Mouse (Mus musculus): ENCODE measurements around the gene Iqcf5. TPM values are rescaled to one million over a fixed set of nuclear protein-coding genes. Genes with fewer than 3 reads are reported as not detected.

Gene Iqcf5
- polyA plus RNA-seq, 1 experiment from 2014 or later: not detected

GRCm38 (mm10) chr9:106519909-106520308 lies 5.5 kb downstream of the Iqcf5 start:
- Histone ChIP-seq H3K4me3 (ENCODE audit: low read length) (no peak overlapping the region), H3K9me3 (replicated peaks; ENCODE audit: control insufficient read depth, low read length) (no peaks in the 10 kb centered on the region), H3K27ac (ENCODE audit: low read length) (no peak overlapping the region), H3K9ac (ENCODE audit: low read length) (no peak overlapping the region), H3K4me2 (ENCODE audit: low read depth, low read length) (no peak overlapping the region), H3K4me1 (ENCODE audit: control insufficient read depth, insufficient read depth, low read length) (no peaks in the 10 kb centered on the region), H3K27me3 (ENCODE audit: control insufficient read depth, insufficient read depth, low read length) (no peaks in the 10 kb centered on the region), H3K36me3 (ENCODE audit: control insufficient read depth, insufficient read depth) (no peaks in the 10 kb centered on the region)
- WGBS: 61% methylated on average over 8 of the region's 8 CpGs
- ATAC-seq (replicated peaks; ENCODE audit: extremely low read depth, insufficient read depth, low FRiP score): no peak

- no peak for ATAC-seq (replicated peaks; ENCODE audit: extremely low read depth, insufficient read depth, low FRiP score)
- no peak overlapping the region for H3K4me2 ChIP-seq (ENCODE audit: low read depth, low read length)
- no peaks in the 10 kb centered on the region for H3K9me3 ChIP-seq (replicated peaks; ENCODE audit: control insufficient read depth, low read length)
- 32% methylated on average over 3 of the region's 3 CpGs for WGBS
- H3K4me1 ChIP-seq (ENCODE audit: control insufficient read depth, insufficient read depth, low read length): no peaks in the 10 kb centered on the region
- H3K36me3 ChIP-seq (ENCODE audit: control insufficient read depth, insufficient read depth): no peaks in the 10 kb centered on the region
- H3K9ac ChIP-seq (ENCODE audit: low read length): no peak overlapping the region
- H3K4me3 ChIP-seq (ENCODE audit: low read length): no peak overlapping the region
- no peak overlapping the region for H3K27ac ChIP-seq (ENCODE audit: low read length)
- H3K27me3 ChIP-seq (ENCODE audit: control insufficient read depth, insufficient read depth, low read length): no peaks in the 10 kb centered on the region
These were observed 17.5 kb downstream of the Iqcf5 start for GRCm38 (mm10) chr9:106531833-106532232.

- H3K36me3 ChIP-seq (ENCODE audit: control insufficient read depth, insufficient read depth): no peaks in the 10 kb centered on the region
- H3K4me1 ChIP-seq (ENCODE audit: control insufficient read depth, insufficient read depth, low read length): no peaks in the 10 kb centered on the region
- H3K4me2 ChIP-seq (ENCODE audit: low read depth, low read length): no peak overlapping the region
- no peak overlapping the region for H3K27ac ChIP-seq (ENCODE audit: low read length)
- H3K27me3 ChIP-seq (ENCODE audit: control insufficient read depth, insufficient read depth, low read length): no peaks in the 10 kb centered on the region
- no peak overlapping the region for H3K9ac ChIP-seq (ENCODE audit: low read length)
- 84% methylated on average over 7 of the region's 7 CpGs for WGBS
- no peak for ATAC-seq (replicated peaks; ENCODE audit: extremely low read depth, insufficient read depth, low FRiP score)
- H3K4me3 ChIP-seq (ENCODE audit: low read length): no peak overlapping the region
- no peaks in the 10 kb centered on the region for H3K9me3 ChIP-seq (replicated peaks; ENCODE audit: control insufficient read depth, low read length)
These were observed 19.9 kb downstream of the Iqcf5 start for GRCm38 (mm10) chr9:106534296-106534695.

- Histone ChIP-seq H3K4me1 (ENCODE audit: control insufficient read depth, insufficient read depth, low read length) (no peaks in the 10 kb centered on the region), H3K27me3 (ENCODE audit: control insufficient read depth, insufficient read depth, low read length) (no peaks in the 10 kb centered on the region), H3K27ac (ENCODE audit: low read length) (no peak overlapping the region), H3K4me2 (ENCODE audit: low read depth, low read length) (no peak overlapping the region), H3K4me3 (ENCODE audit: low read length) (no peak overlapping the region), H3K9ac (ENCODE audit: low read length) (no peak overlapping the region), H3K36me3 (ENCODE audit: control insufficient read depth, insufficient read depth) (no peaks in the 10 kb centered on the region), H3K9me3 (replicated peaks; ENCODE audit: control insufficient read depth, low read length) (no peaks in the 10 kb centered on the region)
- ATAC-seq (replicated peaks; ENCODE audit: extremely low read depth, insufficient read depth, low FRiP score): no peak
- WGBS: 80% methylated on average over 11 of the region's 11 CpGs
These were observed 20.6 kb downstream of the Iqcf5 start for GRCm38 (mm10) chr9:106534975-106535374.

DNA sequence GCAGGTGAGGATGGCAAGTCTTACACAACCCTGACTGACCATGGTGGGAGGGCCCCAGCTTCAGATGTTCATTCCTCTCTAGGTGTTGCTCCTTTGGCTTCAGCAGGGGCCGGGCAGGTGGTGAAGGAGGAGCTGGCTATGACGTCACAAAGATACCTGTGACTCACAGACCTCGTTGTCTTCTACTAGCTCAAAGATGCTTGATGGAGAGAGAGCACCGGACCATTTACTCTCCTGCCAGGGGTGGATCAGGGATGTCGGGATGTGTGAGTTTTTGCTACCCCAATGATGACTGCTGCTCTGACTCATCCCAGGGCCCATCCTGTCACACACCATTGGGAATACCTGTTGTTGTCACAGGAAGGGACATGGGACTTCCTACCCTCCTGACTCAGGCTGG lies 47.2 kb downstream of the Iqcf5 start, which contains the start of gene Iqcf3:
Iqcf3 (minus strand) TSS at position 101 of the 400 bp plus-strand sequence.
- Histone ChIP-seq H3K27me3 (ENCODE audit: control insufficient read depth, insufficient read depth, low read length) (no peaks in the 10 kb centered on the region), H3K4me3 (ENCODE audit: low read length) (no peak within 1 kb of the TSS), H3K9ac (ENCODE audit: low read length) (no peak within 1 kb of the TSS), H3K4me1 (ENCODE audit: control insufficient read depth, insufficient read depth, low read length) (no peaks in the 10 kb centered on the region), H3K27ac (ENCODE audit: low read length) (no peak within 1 kb of the TSS), H3K36me3 (ENCODE audit: control insufficient read depth, insufficient read depth) (no peaks in the 10 kb centered on the region), H3K4me2 (ENCODE audit: low read depth, low read length) (no peak within 1 kb of the TSS), H3K9me3 (replicated peaks; ENCODE audit: control insufficient read depth, low read length) (no peaks in the 10 kb centered on the region)
- no peak for ATAC-seq (replicated peaks; ENCODE audit: extremely low read depth, insufficient read depth, low FRiP score)
- 85% methylated on average over 5 of the region's 5 CpGs for WGBS

DNA sequence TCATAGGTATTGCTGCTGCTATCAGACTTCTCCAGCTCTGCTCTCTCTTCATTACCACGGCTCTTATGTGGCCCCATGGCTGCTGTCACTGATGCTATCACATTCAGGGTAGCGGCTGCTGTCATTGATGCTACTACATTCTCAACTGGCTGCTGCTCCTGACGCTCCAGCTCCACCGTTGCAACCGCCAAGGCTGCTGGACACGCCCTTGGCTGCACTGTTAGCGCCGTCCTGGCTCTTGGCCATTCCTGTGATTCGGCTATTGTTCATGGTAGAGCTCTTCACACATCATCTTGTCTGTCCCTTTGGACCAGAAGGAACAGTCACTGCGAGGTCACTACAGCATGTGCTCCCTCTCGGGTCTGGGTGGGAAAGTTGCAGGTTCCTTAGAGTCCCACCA lies 47.9 kb downstream of the Iqcf5 start:
- no peaks in the 10 kb centered on the region for H3K4me1 ChIP-seq (ENCODE audit: control insufficient read depth, insufficient read depth, low read length)
- H3K4me3 ChIP-seq (ENCODE audit: low read length): no peak overlapping the region
- H3K9me3 ChIP-seq (replicated peaks; ENCODE audit: control insufficient read depth, low read length): no peaks in the 10 kb centered on the region
- H3K36me3 ChIP-seq (ENCODE audit: control insufficient read depth, insufficient read depth): no peaks in the 10 kb centered on the region
- H3K9ac ChIP-seq (ENCODE audit: low read length): no peak overlapping the region
- H3K27me3 ChIP-seq (ENCODE audit: control insufficient read depth, insufficient read depth, low read length): no peaks in the 10 kb centered on the region
- 81% methylated on average over 11 of the region's 11 CpGs for WGBS
- H3K4me2 ChIP-seq (ENCODE audit: low read depth, low read length): no peak overlapping the region
- ATAC-seq (replicated peaks; ENCODE audit: extremely low read depth, insufficient read depth, low FRiP score): no peak
- no peak overlapping the region for H3K27ac ChIP-seq (ENCODE audit: low read length)

DNA sequence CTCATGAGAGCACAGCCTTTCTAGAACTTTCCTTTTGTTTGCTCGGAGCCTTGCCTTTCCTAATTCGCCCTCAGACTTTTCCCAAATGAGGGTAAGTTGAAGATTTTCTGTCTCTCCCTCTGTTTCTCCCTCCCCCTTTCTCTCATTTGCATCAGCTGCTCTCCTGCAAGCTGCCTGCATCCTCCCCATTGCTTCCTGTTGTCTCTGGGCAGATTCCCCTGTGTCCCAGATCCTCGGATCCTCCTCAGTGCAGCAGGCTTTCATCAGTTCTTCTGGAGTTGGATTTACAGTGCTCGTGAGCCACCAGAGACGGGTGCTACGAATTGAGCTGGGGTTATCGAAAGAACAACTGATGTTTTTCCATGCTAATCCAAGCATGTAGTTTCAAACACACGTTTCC lies 49.7 kb downstream of the Iqcf5 start:
- Histone ChIP-seq H3K27ac (ENCODE audit: low read length) (no peak overlapping the region), H3K36me3 (ENCODE audit: control insufficient read depth, insufficient read depth) (no peaks in the 10 kb centered on the region), H3K9me3 (replicated peaks; ENCODE audit: control insufficient read depth, low read length) (no peaks in the 10 kb centered on the region), H3K4me3 (ENCODE audit: low read length) (no peak overlapping the region), H3K27me3 (ENCODE audit: control insufficient read depth, insufficient read depth, low read length) (no peaks in the 10 kb centered on the region), H3K4me1 (ENCODE audit: control insufficient read depth, insufficient read depth, low read length) (no peaks in the 10 kb centered on the region), H3K4me2 (ENCODE audit: low read depth, low read length) (no peak overlapping the region), H3K9ac (ENCODE audit: low read length) (no peak overlapping the region)
- 69% methylated on average over 8 of the region's 8 CpGs for WGBS
- no peak for ATAC-seq (replicated peaks; ENCODE audit: extremely low read depth, insufficient read depth, low FRiP score)

Other genes starting within 250 kb of the Iqcf5 start
- 29.3 and 30.6 TPM in 2 replicates for gene Poc1a, start 233.5 kb upstream of the Iqcf5 start, polyA plus RNA-seq (2015; fragmentation: Nextera tagmentation; extraction: Ambion mirVana)
- gene Dusp7, start 145.9 kb upstream of the Iqcf5 start, polyA plus RNA-seq (2015; fragmentation: Nextera tagmentation; extraction: Ambion mirVana): 7.9 and 10.2 TPM in 2 replicates
- 476 and 565 TPM in 2 replicates for gene Rpl29, start 85.1 kb upstream of the Iqcf5 start, polyA plus RNA-seq (2015; fragmentation: Nextera tagmentation; extraction: Ambion mirVana)
- gene Acy1, start 76.3 kb upstream of the Iqcf5 start, polyA plus RNA-seq (2015; fragmentation: Nextera tagmentation; extraction: Ambion mirVana): 27.5 and 27.8 TPM in 2 replicates
- gene Abhd14b, start 67.1 kb upstream of the Iqcf5 start, polyA plus RNA-seq (2015; fragmentation: Nextera tagmentation; extraction: Ambion mirVana): 10.0 and 10.7 TPM in 2 replicates
- gene Abhd14a, start 66.9 kb upstream of the Iqcf5 start, polyA plus RNA-seq (2015; fragmentation: Nextera tagmentation; extraction: Ambion mirVana): 60.5 and 61.0 TPM in 2 replicates
- gene Pcbp4, start 61.3 kb upstream of the Iqcf5 start, polyA plus RNA-seq (2015; fragmentation: Nextera tagmentation; extraction: Ambion mirVana): 64.8 and 69.9 TPM in 2 replicates
- 0.13 and 0.16 TPM in 2 replicates for gene Gpr62, start 48.6 kb upstream of the Iqcf5 start, polyA plus RNA-seq (2015; fragmentation: Nextera tagmentation; extraction: Ambion mirVana)
- gene Rrp9, start 38.6 kb upstream of the Iqcf5 start, polyA plus RNA-seq (2015; fragmentation: Nextera tagmentation; extraction: Ambion mirVana): 29.6 and 31.8 TPM in 2 replicates
- gene Parp3, start 37.6 kb upstream of the Iqcf5 start, polyA plus RNA-seq (2015; fragmentation: Nextera tagmentation; extraction: Ambion mirVana): 3.1 and 4.0 TPM in 2 replicates
- gene Iqcf1, start 14.6 kb upstream of the Iqcf5 start, polyA plus RNA-seq (2015; fragmentation: Nextera tagmentation; extraction: Ambion mirVana): not detected in 2 replicates
- gene Iqcf3, start 47.1 kb downstream of the Iqcf5 start, polyA plus RNA-seq (2015; fragmentation: Nextera tagmentation; extraction: Ambion mirVana): not detected in 2 replicates
- not detected in 2 replicates for gene Iqcf4, start 56.4 kb downstream of the Iqcf5 start, polyA plus RNA-seq (2015; fragmentation: Nextera tagmentation; extraction: Ambion mirVana)
- not detected in 2 replicates for gene Iqcf6, start 112.0 kb downstream of the Iqcf5 start, polyA plus RNA-seq (2015; fragmentation: Nextera tagmentation; extraction: Ambion mirVana)
- not detected in 2 replicates for gene Grm2, start 141.5 kb downstream of the Iqcf5 start, polyA plus RNA-seq (2015; fragmentation: Nextera tagmentation; extraction: Ambion mirVana)
- gene Tex264, start 171.4 kb downstream of the Iqcf5 start, polyA plus RNA-seq (2015; fragmentation: Nextera tagmentation; extraction: Ambion mirVana): 52.5 and 53.6 TPM in 2 replicates

Measured in heart, embryonic 16.5 days (tissue).